Mouse (Mus musculus): ENCODE measurements at regions not wholly inside any gene's neighbourhood (a gene's known extent, or its start where the extent isn't known, plus 50 kb on each side); places are given as distances from the start of the nearest gene placed in this dataset.

- in situ Hi-C loops (cut with MboI, MseI) = no loop called here
Observed at GRCm38 (mm10) chr16:9339456-9339855, 509.6 kb downstream of the 1810013L24Rik start.

- in situ Hi-C loops (cut with MboI, MseI) = no loop called here
Observed at GRCm38 (mm10) chr16:9341245-9341644, 511.3 kb downstream of the 1810013L24Rik start.

GRCm38 (mm10) chr16:9353811-9354210 is 523.9 kb downstream of the 1810013L24Rik start:
- in situ Hi-C loops (cut with MboI, MseI) = no loop called here

GRCm38 (mm10) chr16:9354331-9355030 is 524.6 kb downstream of the 1810013L24Rik start:
- in situ Hi-C loops (cut with MboI, MseI) = no loop called here

- in situ Hi-C loops (cut with MboI, MseI) = no loop called here
Observed at GRCm38 (mm10) chr16:9358651-9359050, 528.8 kb downstream of the 1810013L24Rik start.

GRCm38 (mm10) chr16:9359399-9360135 is 529.7 kb downstream of the 1810013L24Rik start:
- in situ Hi-C loops (cut with MboI, MseI) = no loop called here

- in situ Hi-C loops (cut with MboI, MseI) = no loop called here
Observed at GRCm38 (mm10) chr16:9360741-9361255, 530.9 kb downstream of the 1810013L24Rik start.

- in situ Hi-C loops (cut with MboI, MseI) = no loop called here
Observed at GRCm38 (mm10) chr16:9362116-9362515, 532.2 kb downstream of the 1810013L24Rik start.

- in situ Hi-C loops (cut with MboI, MseI) = no loop called here
Observed at GRCm38 (mm10) chr16:9364105-9364504, 534.2 kb downstream of the 1810013L24Rik start.

GRCm38 (mm10) chr16:9390986-9391385 is 561.1 kb downstream of the 1810013L24Rik start:
- in situ Hi-C loops (cut with MboI, MseI) = no loop called here

GRCm38 (mm10) chr16:9404736-9405135 is 574.8 kb downstream of the 1810013L24Rik start:
- in situ Hi-C loops (cut with MboI, MseI) = no loop called here

GRCm38 (mm10) chr16:9408196-9408595 is 578.3 kb downstream of the 1810013L24Rik start:
- in situ Hi-C loops (cut with MboI, MseI) = no loop called here

GRCm38 (mm10) chr16:9430509-9430908 is 564.9 kb downstream of the Grin2a start:
- in situ Hi-C loops (cut with MboI, MseI) = no loop called here

- in situ Hi-C loops (cut with MboI, MseI) = no loop called here
Observed at GRCm38 (mm10) chr16:9439300-9439856, 556.0 kb downstream of the Grin2a start.

GRCm38 (mm10) chr16:9439891-9440290 is 555.5 kb downstream of the Grin2a start:
- in situ Hi-C loops (cut with MboI, MseI) = no loop called here

GRCm38 (mm10) chr16:9452058-9452457 is 543.3 kb downstream of the Grin2a start:
- in situ Hi-C loops (cut with MboI, MseI) = loop anchor here (10.0 kb wide), 1 partner anchor 643 kb away; no protein-coding TSS in a partner anchor

- in situ Hi-C loops (cut with MboI, MseI) = loop anchor here (10.0 kb wide), 1 partner anchor 637 kb away; no protein-coding TSS in a partner anchor
Observed at GRCm38 (mm10) chr16:9457574-9457973, 537.8 kb downstream of the Grin2a start.

- in situ Hi-C loops (cut with MboI, MseI) = no loop called here
Observed at GRCm38 (mm10) chr16:9462497-9462896, 532.9 kb downstream of the Grin2a start.

GRCm38 (mm10) chr16:9469394-9469793 is 526.0 kb downstream of the Grin2a start:
- in situ Hi-C loops (cut with MboI, MseI) = no loop called here

GRCm38 (mm10) chr16:9485291-9485690 is 510.1 kb downstream of the Grin2a start:
- in situ Hi-C loops (cut with MboI, MseI) = no loop called here

- in situ Hi-C loops (cut with MboI, MseI) = no loop called here
Observed at GRCm38 (mm10) chr16:9498301-9498700, 497.1 kb downstream of the Grin2a start.

- in situ Hi-C loops (cut with MboI, MseI) = no loop called here
Observed at GRCm38 (mm10) chr16:9501713-9502112, 493.6 kb downstream of the Grin2a start.
